Mouse (Mus musculus) embryonic facial prominence, embryonic 11.5 days (tissue): ENCODE results near the gene Prl7d1. TPM values are rescaled to one million over a fixed set of nuclear protein-coding genes. Genes with fewer than 3 reads are reported as not detected.
"Not testable (repeated sequence)": the region's sequence is repeated elsewhere in the genome, so short reads cannot be mapped to it uniquely, and the experiment has no call there.

Experiments used
- ATAC-seq: fragments of 200-750 bp; cut with Nextera tagmentation; replicated peaks from 2 replicates; pipeline ENCODE4 v1.8.0; 2017; ENCODE audit warnings: low read depth; ENCODE audit not compliant: insufficient number of reproducible peaks, low FRiP score, low TSS enrichment
- DNase-seq: peaks from one replicate; pipeline ENCODE4 v3.0.0-alpha.2; 2015; ENCODE audit warnings: low spot score
- H3K27ac ChIP-seq: fragments of 300-500 bp; sonication (generic); replicated peaks from 2 replicates; pipeline ENCODE4 v1.5.1; 2014; ENCODE audit warnings: mild to moderate bottlenecking, low read depth, low read length, control low read depth
- H3K27me3 ChIP-seq: fragments of 300-500 bp; sonication (generic); 2 replicates; pipeline ENCODE4 v1.6.1; 2014; ENCODE audit warnings: mild to moderate bottlenecking, low read length, moderate library complexity, mixed read lengths; ENCODE audit not compliant: control insufficient read depth, insufficient read depth
- H3K36me3 ChIP-seq: fragments of 300-500 bp; sonication (generic); replicated peaks from 2 replicates; pipeline ENCODE4 v1.6.1; 2014; ENCODE audit warnings: low read depth, mild to moderate bottlenecking, low read length, moderate library complexity, mixed read lengths; ENCODE audit not compliant: control insufficient read depth, insufficient read depth
- H3K4me1 ChIP-seq: fragments of 300-500 bp; sonication (generic); 2 replicates; pipeline ENCODE4 v1.6.1; 2014; ENCODE audit warnings: low read length, mixed read lengths; ENCODE audit not compliant: control insufficient read depth, insufficient read depth
- H3K4me2 ChIP-seq: fragments of 300-500 bp; sonication (generic); 2 replicates; pipeline ENCODE4 v1.6.1; 2014; ENCODE audit warnings: low read depth, mild to moderate bottlenecking, control low read depth, low read length, moderate library complexity
- H3K4me3 ChIP-seq: fragments of 300-500 bp; sonication (generic); 2 replicates; pipeline ENCODE4 v1.5.1; 2014; ENCODE audit warnings: low read depth, low read length, control low read depth
- H3K9ac ChIP-seq: fragments of 300-500 bp; sonication (generic); replicated peaks from 2 replicates; pipeline ENCODE4 v1.6.1; 2014; ENCODE audit warnings: mild to moderate bottlenecking, control low read depth, low read length
- H3K9me3 ChIP-seq: fragments of 300-500 bp; sonication (generic); replicated peaks from 2 replicates; pipeline ENCODE4 v1.6.1; 2016; ENCODE audit warnings: mild to moderate bottlenecking, low read length, inconsistent platforms, mixed read lengths; ENCODE audit not compliant: control insufficient read depth
- WGBS: fragments of 180-500 bp; shearing (Covaris S2); extraction: QIAGEN DNeasy Blood & Tissue Kit; methylation state at CpG from one replicate; pipeline ENCODE4 v1.1.7; 2014; 5-methylcytosine and 5-hydroxymethylcytosine counted together
- polyA plus RNA-seq: library from polyadenylated mRNA; unstranded; fragments of >200 nt; fragmentation: Nextera tagmentation; extraction: Ambion mirVana; gene quantifications from 2 replicates; pipeline ENCODE4 v1.2.1, GENCODE M21; 2014

Prl7d1 gene
- not detected in 2 replicates for polyA plus RNA-seq

DNA sequence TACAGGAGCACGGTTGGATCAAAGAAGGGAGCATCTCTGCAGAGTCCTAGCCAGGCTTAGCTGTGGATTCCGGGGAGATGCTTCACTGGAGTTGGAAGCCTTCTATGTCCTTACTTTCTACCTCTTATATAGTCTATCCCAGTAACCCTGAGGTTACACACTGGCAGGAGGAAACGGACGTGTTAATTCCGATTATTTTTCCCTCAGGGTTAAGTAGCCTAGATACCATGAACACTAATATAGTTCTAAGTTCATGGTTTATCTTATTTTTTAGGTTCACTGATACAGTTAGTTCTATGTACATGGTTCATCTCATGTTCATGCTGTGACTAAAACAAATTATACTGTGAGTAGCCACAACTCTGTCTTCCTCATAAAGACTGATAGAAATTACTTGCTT is at the start of gene Prl7d1:
Gene Prl7d1, minus strand, starts transcription at position 101 of the 400 bp plus-strand sequence.
- no peak within 1 kb of the TSS for H3K4me3 ChIP-seq
- H3K27me3 ChIP-seq, result no peaks in the 10 kb centered on the region
- WGBS, result 88% methylated on average over 5 of the region's 5 CpGs
- H3K9ac ChIP-seq, result no peak within 1 kb of the TSS
- ATAC-seq (no peak), DNase-seq (no peak)
- H3K4me2 ChIP-seq, result no peak within 1 kb of the TSS
- H3K27ac ChIP-seq, result no peak within 1 kb of the TSS
- H3K4me1 ChIP-seq, result no peaks in the 10 kb centered on the region
- H3K9me3 ChIP-seq, result no peaks in the 10 kb centered on the region
- no peaks in the 10 kb centered on the region for H3K36me3 ChIP-seq

- no peaks in the 10 kb centered on the region for H3K36me3 ChIP-seq
- no peaks in the 10 kb centered on the region for H3K4me1 ChIP-seq
- H3K27ac ChIP-seq, result no peak overlapping the region
- ATAC-seq (no peak), DNase-seq (no peak)
- no peaks in the 10 kb centered on the region for H3K9me3 ChIP-seq
- no peak overlapping the region for H3K4me2 ChIP-seq
- WGBS, result 91% methylated on average over 10 of the region's 10 CpGs
- no peak overlapping the region for H3K9ac ChIP-seq
- no peak overlapping the region for H3K4me3 ChIP-seq
- no peaks in the 10 kb centered on the region for H3K27me3 ChIP-seq
Measured at GRCm38 (mm10) chr13:27734512-27735186, 18.1 kb upstream of the Prl7d1 start.

DNA sequence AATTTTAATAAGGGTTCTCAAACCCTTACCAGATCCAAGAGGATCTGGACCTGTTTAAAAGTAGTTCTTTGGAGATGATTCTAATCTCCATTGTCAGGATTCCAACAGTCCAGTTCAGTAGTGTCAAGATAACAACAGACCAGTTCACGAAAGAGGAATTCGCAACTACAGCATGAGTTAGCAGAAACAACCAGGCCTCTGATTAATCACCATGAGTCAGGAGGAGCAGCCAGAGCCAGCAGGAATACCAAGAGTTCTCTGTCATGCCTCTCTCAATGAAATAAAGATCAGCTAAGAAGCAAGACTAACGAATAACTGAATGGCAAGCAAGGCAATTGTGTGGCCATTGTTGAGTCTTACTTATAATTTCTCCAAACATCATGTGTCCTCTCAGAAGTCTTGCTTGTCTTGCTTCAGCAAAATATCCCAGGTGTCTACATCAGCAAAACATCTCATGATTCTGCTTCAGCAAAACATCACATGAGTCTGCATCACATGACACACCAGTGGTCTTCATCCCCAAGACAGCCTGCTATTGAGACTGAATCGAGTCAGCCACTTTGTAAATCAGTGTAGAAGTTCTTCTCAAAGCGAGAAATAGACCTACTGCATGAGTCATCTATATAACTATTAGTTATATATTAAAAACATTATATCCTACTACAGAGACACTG is 13.9 kb upstream of the Prl7d1 start:
- H3K4me3 ChIP-seq, ATAC-seq, H3K9ac ChIP-seq, H3K4me1 ChIP-seq, H3K27ac ChIP-seq, H3K4me2 ChIP-seq, H3K27me3 ChIP-seq, H3K36me3 ChIP-seq, DNase-seq, H3K9me3 ChIP-seq: not testable (repeated sequence)
- 80% methylated on average over 5 of the region's 5 CpGs for WGBS

DNA sequence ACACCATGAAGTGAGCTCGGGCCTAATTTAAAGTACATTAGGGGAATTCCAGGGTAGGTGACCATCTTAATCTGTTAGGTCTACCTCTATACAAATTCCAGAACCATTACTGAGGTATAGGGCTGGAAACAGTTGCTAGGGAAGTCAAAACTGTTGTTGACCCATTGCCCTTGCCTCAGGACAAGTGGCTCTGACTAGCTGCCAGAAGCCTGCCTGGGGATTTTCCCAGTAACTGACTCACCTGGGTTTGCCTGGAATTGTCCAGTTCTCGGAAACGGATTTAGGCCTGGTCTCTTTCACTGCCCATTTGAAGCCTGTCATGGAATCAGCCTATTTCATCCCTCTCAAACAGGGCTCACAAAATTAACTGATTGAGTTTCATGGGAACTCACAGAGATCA is 8.5 kb upstream of the Prl7d1 start:
- WGBS, result 78% methylated on average over 3 of the region's 3 CpGs

GRCm38 (mm10) chr13:27706521-27706920 is 10.0 kb downstream of the Prl7d1 start:
- no peak overlapping the region for H3K27ac ChIP-seq
- H3K4me2 ChIP-seq, result no peak overlapping the region
- 72% methylated on average over 2 of the region's 2 CpGs for WGBS
- H3K4me3 ChIP-seq, result no peak overlapping the region
- no peaks in the 10 kb centered on the region for H3K9me3 ChIP-seq
- no peak for ATAC-seq
- H3K9ac ChIP-seq, result no peak overlapping the region
- H3K4me1 ChIP-seq, result no peaks in the 10 kb centered on the region
- H3K27me3 ChIP-seq, result no peaks in the 10 kb centered on the region
- no peak for DNase-seq
- no peaks in the 10 kb centered on the region for H3K36me3 ChIP-seq

More for the DNA sequence above, 8.5 kb upstream of the Prl7d1 start:
- ATAC-seq, H3K4me2 ChIP-seq, H3K4me3 ChIP-seq, DNase-seq, H3K9ac ChIP-seq, H3K27me3 ChIP-seq, H3K9me3 ChIP-seq, H3K27ac ChIP-seq, H3K36me3 ChIP-seq, H3K4me1 ChIP-seq: not testable (repeated sequence)

DNA sequence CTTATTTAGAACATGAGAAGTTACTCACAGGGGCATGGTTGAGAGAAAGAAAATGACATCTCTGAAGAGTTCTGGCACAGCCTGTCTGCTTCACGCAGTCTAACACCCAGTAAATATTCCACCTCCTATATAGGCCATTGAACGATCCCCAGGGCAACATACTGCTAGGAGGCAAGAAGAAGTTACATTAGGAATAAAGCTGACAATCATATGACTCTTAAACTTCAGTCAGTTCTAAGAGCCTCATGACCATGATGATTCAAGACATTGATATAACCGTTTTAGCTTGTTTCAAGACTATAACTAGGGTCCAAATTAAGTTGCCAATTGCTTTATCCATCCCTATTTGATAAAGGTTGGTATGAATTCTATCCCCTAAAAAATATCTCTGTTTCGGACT is 48.6 kb downstream of the Prl7d1 start, which contains the start of gene Prl7a2:
Gene Prl7a2, minus strand, starts transcription at position 101 of the 400 bp plus-strand sequence.
- WGBS, result 83% methylated on average over 4 of the region's 4 CpGs
- Histone ChIP-seq H3K4me3 (no peak within 1 kb of the TSS), H3K9ac (no peak within 1 kb of the TSS), H3K36me3 (no peaks in the 10 kb centered on the region), H3K27me3 (no peaks in the 10 kb centered on the region), H3K4me1 (no peaks in the 10 kb centered on the region), H3K27ac (no peak within 1 kb of the TSS), H3K9me3 (no peaks in the 10 kb centered on the region), H3K4me2 (no peak within 1 kb of the TSS)
- no peak for DNase-seq
- no peak for ATAC-seq

- no peaks in the 10 kb centered on the region for H3K36me3 ChIP-seq
- H3K4me3 ChIP-seq, result no peak overlapping the region
- H3K27me3 ChIP-seq, result no peaks in the 10 kb centered on the region
- no peak for ATAC-seq
- no peaks in the 10 kb centered on the region for H3K9me3 ChIP-seq
- WGBS, result 89% methylated on average over 2 of the region's 2 CpGs
- no peak for DNase-seq
- H3K4me2 ChIP-seq, result no peak overlapping the region
- H3K4me1 ChIP-seq, result no peaks in the 10 kb centered on the region
- H3K9ac ChIP-seq, result no peak overlapping the region
- H3K27ac ChIP-seq, result no peak overlapping the region
Measured at GRCm38 (mm10) chr13:27660747-27661146, 55.8 kb downstream of the Prl7d1 start.
